Mouse (Mus musculus) stomach, postnatal 0 days (tissue): ENCODE results near the gene Th.

ENCODE experiments used
- CTCF ChIP-seq: IDR thresholded peaks from 2 replicates; pipeline ENCODE4 v1.5.1; 2016; ENCODE audit warnings: antibody characterized with exemption, low read depth, mild to moderate bottlenecking, moderate library complexity
- EP300 ChIP-seq: optimal IDR thresholded peaks from 2 replicates; pipeline ENCODE3; 2016; ENCODE audit warnings: antibody characterized with exemption

GRCm38 (mm10) chr7:142850681-142851080 lies 80.2 kb downstream of the Th start:
- TF ChIP-seq CTCF (peak; percentile 84), EP300 (no peak)
